Mouse (Mus musculus): ENCODE measurements around the gene Dock8. TPM values are rescaled to one million over a fixed set of nuclear protein-coding genes. Genes with fewer than 3 reads are reported as not detected.
A peak's percentile ranks its signal among the peaks of the same experiment; 100 is the strongest.

Dock8 gene
- polyA plus RNA-seq, 1 experiment from 2014 or later = 4.1 TPM

GRCm38 (mm10) chr19:25208596-25209110 is 209.3 kb downstream of the Dock8 start:
- DNase-seq (ENCODE audit: low spot score) (peak; percentile 22), ATAC-seq (ENCODE audit: low FRiP score) (no peak)
- no peak overlapping the region for H3K4me3 ChIP-seq (ENCODE audit: low read depth, low read length)
- no peak overlapping the region for H3K9ac ChIP-seq (ENCODE audit: low read depth, low read length)
- H3K27me3 ChIP-seq (ENCODE audit: control insufficient read depth, insufficient read depth, low read length) = no peaks in the 10 kb centered on the region
- no peaks in the 10 kb centered on the region for H3K9me3 ChIP-seq (ENCODE audit: control insufficient read depth, low read length)
- WGBS = 65% methylated on average over 11 of the region's 11 CpGs
- no peak overlapping the region for H3K27ac ChIP-seq (ENCODE audit: low read depth, low read length)
- H3K4me2 ChIP-seq (replicated peaks; ENCODE audit: low read depth, low read length) = no peak overlapping the region
- H3K4me1 ChIP-seq (replicated peaks; ENCODE audit: control insufficient read depth, insufficient read depth, low read length) = no peaks in the 10 kb centered on the region; the same call in 1 of the 2 replicates
- no peaks in the 10 kb centered on the region for H3K36me3 ChIP-seq (ENCODE audit: control insufficient read depth, insufficient read depth, low read length)

GRCm38 (mm10) chr19:25220611-25221010 is 221.3 kb downstream of the Dock8 start:
- no peak for DNase-seq (ENCODE audit: low spot score)
- Histone ChIP-seq H3K27ac (ENCODE audit: low read depth, low read length) (no peak overlapping the region), H3K4me1 (replicated peaks; ENCODE audit: control insufficient read depth, insufficient read depth, low read length) (no peaks in the 10 kb centered on the region), H3K27me3 (ENCODE audit: control insufficient read depth, insufficient read depth, low read length) (no peaks in the 10 kb centered on the region), H3K4me3 (ENCODE audit: low read depth, low read length) (no peak overlapping the region), H3K9ac (ENCODE audit: low read depth, low read length) (no peak overlapping the region), H3K36me3 (ENCODE audit: control insufficient read depth, insufficient read depth, low read length) (no peaks in the 10 kb centered on the region), H3K9me3 (ENCODE audit: control insufficient read depth, low read length) (no peaks in the 10 kb centered on the region), H3K4me2 (replicated peaks; ENCODE audit: low read depth, low read length) (no peak overlapping the region)
- no peak for ATAC-seq (ENCODE audit: low FRiP score)
- WGBS = 85% methylated on average over 2 of the region's 2 CpGs

GRCm38 (mm10) chr19:25221964-25222640 is 222.8 kb downstream of the Dock8 start:
- Histone ChIP-seq H3K36me3 (ENCODE audit: control insufficient read depth, insufficient read depth, low read length) (no peaks in the 10 kb centered on the region), H3K4me1 (replicated peaks; ENCODE audit: control insufficient read depth, insufficient read depth, low read length) (no peaks in the 10 kb centered on the region), H3K4me3 (ENCODE audit: low read depth, low read length) (no peak overlapping the region), H3K27me3 (ENCODE audit: control insufficient read depth, insufficient read depth, low read length) (no peaks in the 10 kb centered on the region), H3K9ac (ENCODE audit: low read depth, low read length) (no peak overlapping the region), H3K9me3 (ENCODE audit: control insufficient read depth, low read length) (no peaks in the 10 kb centered on the region), H3K4me2 (replicated peaks; ENCODE audit: low read depth, low read length) (no peak overlapping the region), H3K27ac (ENCODE audit: low read depth, low read length) (no peak overlapping the region)
- WGBS = 67% methylated on average over 9 of the region's 9 CpGs
- ATAC-seq (ENCODE audit: low FRiP score) (no peak), DNase-seq (ENCODE audit: low spot score) (no peak)

- Histone ChIP-seq H3K4me3 (ENCODE audit: low read depth, low read length) (no peak overlapping the region), H3K36me3 (ENCODE audit: control insufficient read depth, insufficient read depth, low read length) (no peaks in the 10 kb centered on the region), H3K27me3 (ENCODE audit: control insufficient read depth, insufficient read depth, low read length) (peaks cover 2% of the 10 kb centered on the region; the same call in 1 of the 2 replicates), H3K4me2 (replicated peaks; ENCODE audit: low read depth, low read length) (no peak overlapping the region), H3K4me1 (replicated peaks; ENCODE audit: control insufficient read depth, insufficient read depth, low read length) (no peaks in the 10 kb centered on the region), H3K27ac (ENCODE audit: low read depth, low read length) (no peak overlapping the region), H3K9me3 (ENCODE audit: control insufficient read depth, low read length) (no peaks in the 10 kb centered on the region), H3K9ac (ENCODE audit: low read depth, low read length) (no peak overlapping the region)
- 0 out of 2 replicates have a peak, but pooled peaks have one; percentile 6 for ATAC-seq (ENCODE audit: low FRiP score)
- WGBS = 71% methylated on average over 4 of the region's 4 CpGs
- no peak for DNase-seq (ENCODE audit: low spot score)
Measured at GRCm38 (mm10) chr19:25230058-25230974, 231.0 kb downstream of the Dock8 start.

- no peaks in the 10 kb centered on the region for H3K4me1 ChIP-seq (replicated peaks; ENCODE audit: control insufficient read depth, insufficient read depth, low read length)
- ATAC-seq (ENCODE audit: low FRiP score) (peak; percentile 45), DNase-seq (ENCODE audit: low spot score) (peak; percentile 35)
- H3K27ac ChIP-seq (ENCODE audit: low read depth, low read length) = no peak overlapping the region
- no peak overlapping the region for H3K4me3 ChIP-seq (ENCODE audit: low read depth, low read length)
- no peaks in the 10 kb centered on the region for H3K36me3 ChIP-seq (ENCODE audit: control insufficient read depth, insufficient read depth, low read length)
- H3K9me3 ChIP-seq (ENCODE audit: control insufficient read depth, low read length) = no peaks in the 10 kb centered on the region
- H3K4me2 ChIP-seq (replicated peaks; ENCODE audit: low read depth, low read length) = no peak overlapping the region
- no peak overlapping the region for H3K9ac ChIP-seq (ENCODE audit: low read depth, low read length)
- H3K27me3 ChIP-seq (ENCODE audit: control insufficient read depth, insufficient read depth, low read length) = peaks cover 5% of the 10 kb centered on the region; the same call in 1 of the 2 replicates
- WGBS = 32% methylated on average over 4 of the region's 4 CpGs
Measured at GRCm38 (mm10) chr19:25230975-25231334, 231.6 kb downstream of the Dock8 start.

- H3K4me2 ChIP-seq (replicated peaks; ENCODE audit: low read depth, low read length) = no peak overlapping the region
- WGBS = 51% methylated on average over 10 of the region's 10 CpGs
- no peaks in the 10 kb centered on the region for H3K9me3 ChIP-seq (ENCODE audit: control insufficient read depth, low read length)
- peaks cover 5% of the 10 kb centered on the region; the same call in 1 of the 2 replicates for H3K27me3 ChIP-seq (ENCODE audit: control insufficient read depth, insufficient read depth, low read length)
- H3K4me1 ChIP-seq (replicated peaks; ENCODE audit: control insufficient read depth, insufficient read depth, low read length) = no peaks in the 10 kb centered on the region
- no peaks in the 10 kb centered on the region for H3K36me3 ChIP-seq (ENCODE audit: control insufficient read depth, insufficient read depth, low read length)
- H3K4me3 ChIP-seq (ENCODE audit: low read depth, low read length) = no peak overlapping the region
- H3K9ac ChIP-seq (ENCODE audit: low read depth, low read length) = no peak overlapping the region
- DNase-seq (ENCODE audit: low spot score) (no peak), ATAC-seq (ENCODE audit: low FRiP score) (no peak)
- H3K27ac ChIP-seq (ENCODE audit: low read depth, low read length) = no peak overlapping the region
Measured at GRCm38 (mm10) chr19:25232032-25232431, 232.7 kb downstream of the Dock8 start.

GRCm38 (mm10) chr19:25236596-25237491 is 237.5 kb downstream of the Dock8 start, which contains the start of gene Kank1:
Kank1 (plus strand) TSS chr19:25236975.
- under 1% methylated on average over 74 of the region's 76 CpGs for WGBS
- Histone ChIP-seq H3K36me3 (ENCODE audit: control insufficient read depth, insufficient read depth, low read length) (no peaks in the 10 kb centered on the region), H3K9me3 (ENCODE audit: control insufficient read depth, low read length) (no peaks in the 10 kb centered on the region), H3K4me2 (replicated peaks; ENCODE audit: low read depth, low read length) (peak within 1 kb of the TSS; percentile 99), H3K4me3 (ENCODE audit: low read depth, low read length) (peak within 1 kb of the TSS; percentile 72), H3K27me3 (ENCODE audit: control insufficient read depth, insufficient read depth, low read length) (peaks cover 7% of the 10 kb centered on the region; the same call in 1 of the 2 replicates), H3K27ac (ENCODE audit: low read depth, low read length) (peak within 1 kb of the TSS; percentile 31; the same call in 1 of the 2 replicates), H3K4me1 (replicated peaks; ENCODE audit: control insufficient read depth, insufficient read depth, low read length) (no peaks in the 10 kb centered on the region), H3K9ac (ENCODE audit: low read depth, low read length) (peak within 1 kb of the TSS; percentile 67)
- ATAC-seq (ENCODE audit: low FRiP score) = peak; percentile 89
- peak; percentile 85 for DNase-seq (ENCODE audit: low spot score)

All from hindbrain, embryonic 11.5 days (tissue).